Mouse (Mus musculus) cerebellum, adult 2 months (tissue): ENCODE measurements around the gene Gm49711.

Experiments
- CTCF ChIP-seq: fragments of 200-500 bp; IDR thresholded peaks from 2 replicates; pipeline ENCODE4 v1.5.1; 2011; ENCODE audit warnings: low read depth, mild to moderate bottlenecking, control low read depth, low read length, moderate library complexity, borderline replicate concordance; ENCODE audit not compliant: insufficient read depth
- POLR2A ChIP-seq: fragments of 200-500 bp; IDR thresholded peaks from 2 replicates; pipeline ENCODE4 v1.6.1; 2011; ENCODE audit warnings: low read length, control low read depth, borderline replicate concordance; ENCODE audit not compliant: insufficient read depth

GRCm38 (mm10) chr16:92147631-92148366 lies 89.7 kb downstream of the Gm49711 start:
- no peak for TF ChIP-seq CTCF
- no peak for TF ChIP-seq POLR2A
